Mouse (Mus musculus) embryonic facial prominence, embryonic 14.5 days (tissue): ENCODE data around the gene Taf11. TPM values are rescaled to one million over a fixed set of nuclear protein-coding genes. Genes with fewer than 3 reads are reported as not detected.
A peak's percentile ranks its signal among the peaks of the same experiment; 100 is the strongest.

Experiments used
- ATAC-seq: fragments of 200-750 bp; cut with Nextera tagmentation; 2 replicates; pipeline ENCODE4 v1.8.0; 2017; ENCODE audit warnings: low read depth, moderate number of reproducible peaks, moderate TSS enrichment
- DNase-seq: peaks from one replicate; pipeline ENCODE4 v3.0.0-alpha.2; 2015; ENCODE audit warnings: low spot score
- H3K27ac ChIP-seq: fragments of 300-500 bp; sonication (generic); replicated peaks from 2 replicates; pipeline ENCODE4 v1.5.1; 2014; ENCODE audit warnings: low read depth, mild to moderate bottlenecking, low read length, moderate library complexity
- H3K27me3 ChIP-seq: fragments of 300-500 bp; sonication (generic); replicated peaks from 2 replicates; pipeline ENCODE4 v1.6.1; 2014; ENCODE audit warnings: low read length; ENCODE audit not compliant: control insufficient read depth, insufficient read depth
- H3K36me3 ChIP-seq: fragments of 300-500 bp; sonication (generic); 2 replicates; pipeline ENCODE4 v1.6.1; 2014; ENCODE audit warnings: low read length, mixed read lengths; ENCODE audit not compliant: control insufficient read depth, insufficient read depth
- H3K4me1 ChIP-seq: fragments of 300-500 bp; sonication (generic); 2 replicates; pipeline ENCODE4 v1.6.1; 2014; ENCODE audit warnings: antibody characterized with exemption, low read length; ENCODE audit not compliant: control insufficient read depth, insufficient read depth
- H3K4me2 ChIP-seq: fragments of 300-500 bp; sonication (generic); 2 replicates; pipeline ENCODE4 v1.6.1; 2014; ENCODE audit warnings: low read depth, mild to moderate bottlenecking, low read length, moderate library complexity, mixed read lengths
- H3K4me3 ChIP-seq: fragments of 300-500 bp; sonication (generic); 2 replicates; pipeline ENCODE4 v1.5.1; 2014; ENCODE audit warnings: low read depth, mild to moderate bottlenecking, low read length
- H3K9ac ChIP-seq: fragments of 300-500 bp; sonication (generic); 2 replicates; pipeline ENCODE4 v1.6.1; 2014; ENCODE audit warnings: low read depth, mild to moderate bottlenecking, low read length, moderate library complexity, mixed read lengths
- H3K9me3 ChIP-seq: fragments of 300-500 bp; sonication (generic); 2 replicates; pipeline ENCODE4 v1.6.1; 2016; ENCODE audit warnings: low read length; ENCODE audit not compliant: control insufficient read depth
- WGBS: fragments of 180-500 bp; shearing (Covaris S2); extraction: QIAGEN DNeasy Blood & Tissue Kit; methylation state at CpG from one replicate; pipeline ENCODE4 v1.1.7; 2014; 5-methylcytosine and 5-hydroxymethylcytosine counted together
- polyA plus RNA-seq: library from polyadenylated mRNA; unstranded; fragments of >200 nt; fragmentation: Nextera tagmentation; extraction: Ambion mirVana; gene quantifications from 2 replicates; pipeline ENCODE4 v1.2.1, GENCODE M21; 2014

The Taf11 gene
- polyA plus RNA-seq = 56.6 and 57.9 TPM in 2 replicates

GRCm38 (mm10) chr17:27909622-27910500 is at the start of gene Taf11:
Gene Taf11 (minus strand): TSS chr17:27909844.
- 2% methylated on average over 37 of the region's 53 CpGs for WGBS
- Histone ChIP-seq H3K4me1 (peaks cover 15% of the 10 kb centered on the region), H3K27me3 (no peaks in the 10 kb centered on the region), H3K9ac (peak within 1 kb of the TSS; percentile 77), H3K36me3 (peaks cover 4% of the 10 kb centered on the region), H3K4me2 (peak within 1 kb of the TSS; percentile 80), H3K27ac (peak within 1 kb of the TSS; percentile 93), H3K4me3 (peak within 1 kb of the TSS; percentile 94), H3K9me3 (no peaks in the 10 kb centered on the region)
- ATAC-seq (peak; percentile 45), DNase-seq (peak; percentile 47)

- H3K4me2 ChIP-seq = no peak overlapping the region
Measured at GRCm38 (mm10) chr17:27957649-27958048, 48.0 kb upstream of the Taf11 start.

GRCm38 (mm10) chr17:27954629-27955402 is 45.2 kb upstream of the Taf11 start:
- H3K9ac ChIP-seq = no peak overlapping the region
- 55% methylated on average over 14 of the region's 14 CpGs for WGBS
- ATAC-seq = no peak
- H3K4me2 ChIP-seq = no peak overlapping the region
- no peaks in the 10 kb centered on the region for H3K9me3 ChIP-seq
- no peaks in the 10 kb centered on the region for H3K36me3 ChIP-seq
- H3K27me3 ChIP-seq = no peaks in the 10 kb centered on the region
- H3K4me3 ChIP-seq = no peak overlapping the region
- H3K27ac ChIP-seq = no peak overlapping the region
- DNase-seq = no peak
- peaks cover 10% of the 10 kb centered on the region for H3K4me1 ChIP-seq

More at GRCm38 (mm10) chr17:27957649-27958048, 48.0 kb upstream of the Taf11 start:
- Histone ChIP-seq H3K4me1 (peaks cover 21% of the 10 kb centered on the region), H3K27ac (no peak overlapping the region), H3K9ac (no peak overlapping the region), H3K4me3 (no peak overlapping the region), H3K27me3 (no peaks in the 10 kb centered on the region), H3K9me3 (no peaks in the 10 kb centered on the region), H3K36me3 (no peaks in the 10 kb centered on the region)
- no peak for ATAC-seq
- DNase-seq = no peak
- 95% methylated on average over 9 of the region's 9 CpGs for WGBS

- H3K4me2 ChIP-seq = no peak overlapping the region
- ATAC-seq (peak; percentile 74; the same call in 1 of the 2 replicates), DNase-seq (peak; percentile 75)
- H3K36me3 ChIP-seq = no peaks in the 10 kb centered on the region
- H3K9ac ChIP-seq = no peak overlapping the region
- H3K4me1 ChIP-seq = 0 out of 2 replicates have a peak, but pooled peaks cover 8% of the 10 kb centered on the region
- H3K4me3 ChIP-seq = no peak overlapping the region
- H3K9me3 ChIP-seq = no peaks in the 10 kb centered on the region
- no peaks in the 10 kb centered on the region for H3K27me3 ChIP-seq
- H3K27ac ChIP-seq = no peak overlapping the region
- WGBS = 45% methylated on average over 6 of the region's 6 CpGs
Measured at GRCm38 (mm10) chr17:27953136-27953535, 43.5 kb upstream of the Taf11 start.

- Histone ChIP-seq H3K27me3 (no peaks in the 10 kb centered on the region), H3K27ac (peak overlapping the region; percentile 77), H3K9ac (no peak overlapping the region), H3K4me2 (no peak overlapping the region), H3K4me3 (no peak overlapping the region), H3K9me3 (no peaks in the 10 kb centered on the region), H3K4me1 (peaks cover 15% of the 10 kb centered on the region), H3K36me3 (no peaks in the 10 kb centered on the region)
- DNase-seq (no peak), ATAC-seq (no peak)
- WGBS = 76% methylated on average over 2 of the region's 2 CpGs
Measured at GRCm38 (mm10) chr17:27947155-27947554, 37.5 kb upstream of the Taf11 start.

- H3K27me3 ChIP-seq = no peaks in the 10 kb centered on the region
- no peak for ATAC-seq
Measured at GRCm38 (mm10) chr17:27946371-27946770, 36.7 kb upstream of the Taf11 start.

GRCm38 (mm10) chr17:27945546-27946216 is 36.0 kb upstream of the Taf11 start:
- H3K4me1 ChIP-seq = peaks cover 15% of the 10 kb centered on the region
- WGBS = 45% methylated on average over 6 of the region's 6 CpGs
- no peak overlapping the region for H3K9ac ChIP-seq
- no peaks in the 10 kb centered on the region for H3K9me3 ChIP-seq
- DNase-seq = peak; percentile 93
- no peak overlapping the region for H3K4me3 ChIP-seq
- H3K4me2 ChIP-seq = no peak overlapping the region
- H3K36me3 ChIP-seq = no peaks in the 10 kb centered on the region
- H3K27me3 ChIP-seq = no peaks in the 10 kb centered on the region
- ATAC-seq = peak; percentile 83
- H3K27ac ChIP-seq = peak overlapping the region; percentile 77

More at GRCm38 (mm10) chr17:27946371-27946770, 36.7 kb upstream of the Taf11 start:
- Histone ChIP-seq H3K4me3 (no peak overlapping the region), H3K9me3 (no peaks in the 10 kb centered on the region), H3K36me3 (no peaks in the 10 kb centered on the region), H3K4me2 (no peak overlapping the region), H3K27ac (peak overlapping the region; percentile 77), H3K4me1 (peaks cover 15% of the 10 kb centered on the region), H3K9ac (no peak overlapping the region)
- no peak for DNase-seq
- WGBS = 70% methylated on average over 8 of the region's 8 CpGs

GRCm38 (mm10) chr17:27942131-27942530 is 32.5 kb upstream of the Taf11 start:
- 86% methylated on average over 4 of the region's 4 CpGs for WGBS
- Histone ChIP-seq H3K36me3 (no peaks in the 10 kb centered on the region), H3K9me3 (no peaks in the 10 kb centered on the region), H3K27ac (no peak overlapping the region), H3K9ac (no peak overlapping the region; the same call in 1 of the 2 replicates), H3K27me3 (no peaks in the 10 kb centered on the region), H3K4me2 (no peak overlapping the region), H3K4me3 (no peak overlapping the region), H3K4me1 (peaks cover 41% of the 10 kb centered on the region)
- ATAC-seq (no peak), DNase-seq (no peak)
